Mouse (Mus musculus) lung, adult 2 months (tissue): ENCODE results near the gene Olfr56.

ENCODE experiments used
- CTCF ChIP-seq: fragments of 200-500 bp; IDR thresholded peaks from 2 replicates; pipeline ENCODE4 v1.5.1; 2011; ENCODE audit warnings: mild to moderate bottlenecking, low read length, control low read depth; ENCODE audit not compliant: insufficient read depth
- POLR2A ChIP-seq: fragments of 200-500 bp; IDR thresholded peaks from 2 replicates; pipeline ENCODE4 v1.6.1; 2011; ENCODE audit warnings: low read depth, mild to moderate bottlenecking, control low read depth, low read length, borderline replicate concordance; ENCODE audit errors: extremely low read depth

GRCm38 (mm10) chr11:49154077-49154476 is 175.4 kb downstream of the Olfr56 start, which contains the start of gene Olfr1394:
- TF ChIP-seq POLR2A (no peak), CTCF (no peak)
